Mouse (Mus musculus): ENCODE results near the gene Ahsa1. TPM values are rescaled to one million over a fixed set of nuclear protein-coding genes. Genes with fewer than 3 reads are reported as not detected.

Ahsa1 gene
- polyA plus RNA-seq (2016; fragmentation: Nextera tagmentation; extraction: Ambion mirVana), result 237 and 277 TPM in 2 replicates

DNA sequence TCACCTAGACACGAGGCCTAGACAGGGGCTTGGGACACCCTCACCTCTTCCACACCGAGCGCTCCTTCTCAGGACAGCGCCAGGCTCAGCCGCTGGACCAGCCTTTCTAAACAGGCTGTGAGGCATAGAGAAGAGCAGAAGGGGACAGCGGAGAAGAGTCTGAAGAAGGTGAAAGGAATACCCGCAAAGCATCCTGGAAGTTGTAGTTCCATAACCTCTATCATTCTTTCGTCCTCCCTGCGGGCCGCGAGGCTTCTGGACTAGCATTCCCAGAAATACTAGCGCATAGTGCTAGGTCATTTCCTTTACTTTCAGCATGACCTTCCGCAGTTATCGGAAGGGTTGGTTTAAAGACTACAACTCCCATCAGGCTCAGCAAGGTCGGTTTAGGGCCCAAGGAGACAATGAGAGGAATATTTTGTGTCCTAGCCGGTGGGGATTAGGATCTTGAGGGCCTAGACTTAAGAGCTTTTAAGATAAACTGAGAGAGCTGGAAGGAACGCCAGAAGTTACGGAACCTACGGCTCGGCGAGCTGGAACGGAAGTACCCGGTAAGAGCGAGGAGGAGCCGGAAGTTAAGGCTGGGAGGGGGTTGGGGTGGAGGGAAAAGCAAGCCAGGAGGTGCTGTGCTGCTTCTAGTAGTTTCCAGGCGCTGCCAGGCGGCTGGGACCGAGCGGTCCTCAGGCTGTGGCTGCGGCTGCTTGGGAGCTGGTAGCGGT, at the start of gene Ahsa1, which contains the start of gene Vipas39:
Gene Ahsa1 (plus strand): TSS at position 372 of the 719 bp plus-strand sequence.
Gene Vipas39 (minus strand): TSS at position 149 of the 719 bp plus-strand sequence.
- Histone ChIP-seq H3K27ac (peak within 1 kb of the TSS; percentile 94), H3K36me3 (peaks cover 57% of the 10 kb centered on the region), H3K27me3 (ENCODE audit: insufficient read depth, poor library complexity, severe bottlenecking) (no peaks in the 10 kb centered on the region), H3K4me1 (peaks cover 14% of the 10 kb centered on the region), H3K4me3 (peak within 1 kb of the TSS; percentile 80), H3K9me3 (no peaks in the 10 kb centered on the region)
- peak; percentile 97 for DNase-seq (ENCODE audit: low spot score)
- WGBS, result under 1% methylated on average over 31 of the region's 31 CpGs

DNA sequence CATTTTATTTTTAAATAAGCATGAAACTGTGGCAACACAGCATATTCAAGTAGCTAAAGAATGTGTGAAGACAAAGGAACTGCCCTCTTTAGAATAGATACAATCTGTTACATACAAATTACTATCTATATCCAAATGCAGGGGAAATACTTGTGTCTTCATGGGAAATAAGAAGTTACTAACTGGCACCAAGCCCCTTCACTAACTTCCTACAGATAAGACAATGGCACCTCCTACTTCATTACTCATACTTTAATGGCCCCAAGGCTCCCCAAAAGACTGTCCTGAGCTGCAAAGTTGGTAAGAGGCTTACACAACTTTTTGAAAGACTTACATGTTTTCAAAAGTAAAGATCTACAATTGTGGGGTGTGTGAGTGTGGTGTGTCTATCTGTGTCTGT, 48.7 kb upstream of the Ahsa1 start:
- Histone ChIP-seq H3K27me3 (ENCODE audit: insufficient read depth, poor library complexity, severe bottlenecking) (no peaks in the 10 kb centered on the region), H3K9me3 (no peaks in the 10 kb centered on the region), H3K27ac (no peak overlapping the region), H3K4me1 (peaks cover 3% of the 10 kb centered on the region; the same call in 1 of the 2 replicates), H3K36me3 (no peaks in the 10 kb centered on the region), H3K4me3 (no peak overlapping the region)
- no peak for DNase-seq (ENCODE audit: low spot score)

DNA sequence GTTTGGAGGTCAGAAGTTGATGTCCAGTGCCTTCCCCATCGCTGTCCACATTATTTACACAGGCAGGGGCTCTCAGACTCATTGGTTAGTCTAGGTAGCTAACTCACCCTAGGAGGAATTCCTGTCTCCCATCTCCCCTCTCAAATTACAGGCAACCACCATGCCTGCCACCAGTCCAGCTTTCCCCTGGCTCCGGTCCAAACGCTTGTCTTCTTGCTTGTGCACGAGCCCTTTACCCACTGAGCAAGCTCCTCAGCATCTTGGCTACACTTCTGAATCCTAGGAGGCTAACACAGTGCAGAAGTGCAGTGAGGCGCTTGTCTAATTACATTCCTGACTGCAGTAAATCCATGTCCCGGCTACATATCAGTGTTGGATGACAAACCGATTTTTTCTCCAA, 46.9 kb upstream of the Ahsa1 start:
- H3K27ac ChIP-seq, result no peak overlapping the region
- no peaks in the 10 kb centered on the region for H3K9me3 ChIP-seq
- H3K4me3 ChIP-seq, result no peak overlapping the region
- H3K4me1 ChIP-seq, result peaks cover 3% of the 10 kb centered on the region; the same call in 1 of the 2 replicates
- no peaks in the 10 kb centered on the region for H3K27me3 ChIP-seq (ENCODE audit: insufficient read depth, poor library complexity, severe bottlenecking)
- WGBS, result 74% methylated on average over 7 of the region's 7 CpGs
- no peak for DNase-seq (ENCODE audit: low spot score)
- no peaks in the 10 kb centered on the region for H3K36me3 ChIP-seq

DNA sequence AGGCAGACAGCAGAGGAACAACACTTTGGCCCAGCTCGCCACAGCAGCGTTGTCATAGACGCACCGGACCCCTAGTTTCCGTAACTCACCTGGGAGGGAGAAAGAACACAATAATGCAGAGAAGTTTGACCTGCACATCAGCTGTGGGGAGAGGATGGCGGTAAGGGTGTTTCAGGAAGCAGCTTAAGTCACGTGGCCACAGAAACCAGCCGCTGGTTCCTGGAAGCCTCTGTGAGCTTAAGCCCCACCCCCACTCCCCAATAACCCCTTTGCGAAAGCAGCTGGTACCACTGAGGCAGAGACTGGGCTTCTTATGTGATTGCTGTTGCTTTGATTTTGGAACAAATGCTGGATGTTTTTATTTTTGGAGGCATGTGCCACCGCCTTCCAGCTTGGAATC, 41.3 kb upstream of the Ahsa1 start:
- Histone ChIP-seq H3K9me3 (no peaks in the 10 kb centered on the region), H3K4me1 (peaks cover 9% of the 10 kb centered on the region; the same call in 1 of the 2 replicates), H3K27ac (0 out of 2 replicates have a peak overlapping the region, but pooled peaks have one; percentile 52), H3K27me3 (ENCODE audit: insufficient read depth, poor library complexity, severe bottlenecking) (no peaks in the 10 kb centered on the region), H3K4me3 (peak overlapping the region; percentile 28; the same call in 1 of the 2 replicates), H3K36me3 (no peaks in the 10 kb centered on the region)
- no peak for DNase-seq (ENCODE audit: low spot score)
- 67% methylated on average over 10 of the region's 10 CpGs for whole genome bisulfite sequencing

DNA sequence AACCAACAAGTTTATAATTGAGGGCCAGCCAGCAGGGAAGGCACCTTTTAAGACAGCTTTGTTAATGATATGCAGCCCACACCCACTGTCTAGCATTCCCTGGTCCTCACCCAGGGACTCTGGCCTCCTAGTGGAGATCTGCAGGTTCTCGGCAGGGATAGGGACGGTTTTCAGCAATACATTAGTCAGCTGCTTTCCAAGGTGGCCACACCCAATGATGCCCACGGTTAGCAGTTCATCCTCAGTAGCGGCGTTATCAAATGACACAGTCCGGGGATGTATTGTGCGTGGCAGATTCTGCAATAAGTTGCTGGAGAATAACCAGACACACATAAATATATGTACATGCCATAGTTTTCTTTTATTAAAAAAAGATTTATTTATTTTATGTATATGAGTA, 39.5 kb upstream of the Ahsa1 start:
- H3K36me3 ChIP-seq, result no peaks in the 10 kb centered on the region
- WGBS, result 69% methylated on average over 7 of the region's 7 CpGs
- DNase-seq (ENCODE audit: low spot score), result no peak

DNA sequence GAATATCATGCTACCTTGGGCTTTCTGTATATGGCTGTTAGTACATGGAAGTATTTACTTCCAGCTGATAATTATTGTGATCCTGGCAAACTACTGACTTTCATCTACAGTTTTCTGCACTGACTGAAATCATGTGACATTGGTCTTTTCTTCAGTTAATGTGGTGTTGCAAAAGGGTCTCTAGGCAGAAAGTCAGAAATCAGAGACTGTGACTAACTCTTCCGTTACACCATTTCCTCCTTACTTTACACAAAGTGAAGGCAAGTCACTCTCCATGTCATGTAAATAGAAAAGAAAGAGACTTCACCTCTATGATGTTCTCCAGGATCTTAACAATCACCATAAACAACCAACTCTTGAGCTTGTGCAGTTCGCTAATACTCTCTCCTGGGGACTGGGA, 36.6 kb upstream of the Ahsa1 start:
- H3K4me1 ChIP-seq, result peaks cover 8% of the 10 kb centered on the region; the same call in 1 of the 2 replicates

More for the DNA sequence above, 39.5 kb upstream of the Ahsa1 start:
- no peak overlapping the region for H3K4me3 ChIP-seq
- no peak overlapping the region for H3K27ac ChIP-seq
- peaks cover 9% of the 10 kb centered on the region; the same call in 1 of the 2 replicates for H3K4me1 ChIP-seq
- no peaks in the 10 kb centered on the region for H3K9me3 ChIP-seq
- H3K27me3 ChIP-seq (ENCODE audit: insufficient read depth, poor library complexity, severe bottlenecking), result no peaks in the 10 kb centered on the region

DNA sequence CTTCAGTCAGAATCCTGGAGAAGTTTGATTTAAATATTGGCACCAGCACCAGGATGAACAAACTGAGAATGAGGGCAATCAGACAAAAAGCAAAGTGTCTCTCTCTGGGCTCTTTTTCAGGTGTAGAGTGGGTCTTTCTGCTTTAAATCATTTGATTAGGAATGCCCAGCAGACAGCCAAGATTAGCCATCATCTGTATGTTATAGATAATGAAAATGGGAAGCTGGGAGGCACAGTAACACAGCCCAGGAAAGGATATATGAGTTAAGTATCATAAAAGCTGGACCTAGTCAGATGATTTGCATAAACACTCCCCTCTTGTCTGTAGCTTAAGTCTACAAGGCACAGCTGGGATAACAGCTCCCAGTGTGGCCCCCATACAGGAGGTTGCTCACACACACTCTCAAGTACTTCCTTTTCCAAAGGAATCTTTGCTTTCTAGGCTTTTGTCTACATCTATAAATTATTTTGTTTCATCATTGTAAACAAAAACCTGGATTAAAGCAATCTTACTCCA, 35.8 kb upstream of the Ahsa1 start:
- no peaks in the 10 kb centered on the region for H3K27me3 ChIP-seq (ENCODE audit: insufficient read depth, poor library complexity, severe bottlenecking)
- H3K27ac ChIP-seq, result no peak overlapping the region
- H3K4me1 ChIP-seq, result peaks cover under 1% of the 10 kb centered on the region; the same call in 1 of the 2 replicates
- no peak for DNase-seq (ENCODE audit: low spot score)
- H3K9me3 ChIP-seq, result no peaks in the 10 kb centered on the region
- H3K36me3 ChIP-seq, result no peaks in the 10 kb centered on the region
- H3K4me3 ChIP-seq, result no peak overlapping the region

More for the DNA sequence above, 36.6 kb upstream of the Ahsa1 start:
- Histone ChIP-seq H3K9me3 (no peaks in the 10 kb centered on the region), H3K27ac (no peak overlapping the region), H3K27me3 (ENCODE audit: insufficient read depth, poor library complexity, severe bottlenecking) (no peaks in the 10 kb centered on the region), H3K36me3 (no peaks in the 10 kb centered on the region), H3K4me3 (no peak overlapping the region)
- WGBS, result 78% methylated on average over 2 of the region's 2 CpGs
- no peak for DNase-seq (ENCODE audit: low spot score)

DNA sequence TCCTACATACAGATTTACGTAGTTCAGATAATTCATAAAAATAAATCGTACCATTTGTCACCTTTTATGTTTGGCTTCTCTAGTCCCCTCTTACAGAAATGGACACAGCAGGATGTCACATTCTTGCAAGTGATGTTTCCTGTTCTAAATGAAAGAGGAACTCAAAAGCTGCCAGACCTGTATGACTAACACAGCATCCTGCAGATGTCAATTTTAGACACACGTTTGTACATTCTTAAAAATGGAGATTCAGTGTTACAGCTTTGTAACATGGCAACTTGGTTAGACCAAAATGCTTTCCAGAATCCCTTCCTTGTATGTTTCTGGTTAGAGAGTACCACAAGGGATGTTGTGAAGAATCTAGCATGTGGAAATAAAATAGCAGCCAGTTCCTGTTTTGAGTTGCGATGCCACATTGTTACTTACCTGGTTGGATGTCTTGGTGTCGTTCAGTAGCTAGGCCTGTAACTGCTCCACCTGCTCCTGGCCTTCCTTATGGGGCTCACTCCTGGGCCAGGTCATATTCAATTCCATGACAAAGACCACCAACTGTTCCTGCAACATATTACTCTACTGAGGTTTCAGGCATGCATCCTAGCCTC, 29.3 kb upstream of the Ahsa1 start:
- Histone ChIP-seq H3K27me3 (ENCODE audit: insufficient read depth, poor library complexity, severe bottlenecking) (no peaks in the 10 kb centered on the region), H3K4me3 (no peak overlapping the region), H3K9me3 (no peaks in the 10 kb centered on the region), H3K36me3 (peaks cover 40% of the 10 kb centered on the region), H3K27ac (no peak overlapping the region), H3K4me1 (peaks cover 10% of the 10 kb centered on the region; the same call in 1 of the 2 replicates)
- WGBS, result 87% methylated on average over 5 of the region's 5 CpGs
- DNase-seq (ENCODE audit: low spot score), result no peak

DNA sequence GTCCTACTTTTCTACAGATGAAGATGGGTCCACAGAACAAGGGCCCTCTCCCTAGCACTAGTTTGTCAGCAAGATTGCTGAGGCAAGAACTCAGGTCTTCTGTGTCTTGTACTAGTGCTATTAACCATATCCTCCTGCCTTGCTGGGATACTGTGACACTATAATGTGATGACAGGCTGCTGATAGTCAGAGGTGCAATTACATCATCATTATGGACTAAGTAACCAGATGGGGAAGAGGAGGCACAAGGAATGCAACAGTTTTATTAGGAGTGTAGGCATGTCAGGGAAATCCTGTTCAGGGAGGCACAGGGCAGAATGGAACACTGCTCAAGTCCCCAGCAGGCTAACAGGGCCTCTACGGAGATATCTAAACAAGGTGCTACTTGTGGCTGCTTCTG, 27.6 kb upstream of the Ahsa1 start, which contains the start of gene Noxred1:
Gene Noxred1 (minus strand): TSS at position 101 of the 400 bp plus-strand sequence.
- Histone ChIP-seq H3K4me3 (no peak within 1 kb of the TSS), H3K36me3 (peaks cover 53% of the 10 kb centered on the region), H3K9me3 (no peaks in the 10 kb centered on the region), H3K27me3 (ENCODE audit: insufficient read depth, poor library complexity, severe bottlenecking) (no peaks in the 10 kb centered on the region), H3K4me1 (peaks cover 10% of the 10 kb centered on the region; the same call in 1 of the 2 replicates), H3K27ac (no peak within 1 kb of the TSS)
- 63% methylated on average over 1 of the region's 1 CpGs for WGBS
- no peak for DNase-seq (ENCODE audit: low spot score)

DNA sequence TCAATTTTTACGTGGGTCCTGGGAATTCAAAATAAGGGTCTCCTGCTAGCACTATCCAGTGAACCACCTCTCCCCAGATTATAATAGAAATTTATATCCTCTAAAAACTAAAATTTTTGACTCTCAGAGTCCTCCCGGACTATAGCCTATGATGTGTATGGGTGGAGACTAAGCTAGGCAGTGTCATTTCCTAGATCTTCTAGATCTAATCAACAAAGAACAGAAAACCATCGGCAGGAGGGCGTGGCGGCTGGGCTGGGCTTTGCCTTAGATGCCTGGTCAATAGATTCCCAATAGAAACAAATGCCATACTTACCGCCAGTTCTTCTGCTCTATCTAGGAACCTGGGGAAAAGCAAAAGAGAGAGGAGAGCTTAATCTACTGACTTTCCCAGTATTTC, 16.1 kb upstream of the Ahsa1 start:
- H3K4me3 ChIP-seq, result no peak overlapping the region
- no peaks in the 10 kb centered on the region for H3K4me1 ChIP-seq
- H3K36me3 ChIP-seq, result peaks cover 88% of the 10 kb centered on the region
- no peaks in the 10 kb centered on the region for H3K9me3 ChIP-seq
- H3K27ac ChIP-seq, result no peak overlapping the region
- no peaks in the 10 kb centered on the region for H3K27me3 ChIP-seq (ENCODE audit: insufficient read depth, poor library complexity, severe bottlenecking)
- 94% methylated on average over 6 of the region's 6 CpGs for WGBS
- DNase-seq (ENCODE audit: low spot score), result no peak

DNA sequence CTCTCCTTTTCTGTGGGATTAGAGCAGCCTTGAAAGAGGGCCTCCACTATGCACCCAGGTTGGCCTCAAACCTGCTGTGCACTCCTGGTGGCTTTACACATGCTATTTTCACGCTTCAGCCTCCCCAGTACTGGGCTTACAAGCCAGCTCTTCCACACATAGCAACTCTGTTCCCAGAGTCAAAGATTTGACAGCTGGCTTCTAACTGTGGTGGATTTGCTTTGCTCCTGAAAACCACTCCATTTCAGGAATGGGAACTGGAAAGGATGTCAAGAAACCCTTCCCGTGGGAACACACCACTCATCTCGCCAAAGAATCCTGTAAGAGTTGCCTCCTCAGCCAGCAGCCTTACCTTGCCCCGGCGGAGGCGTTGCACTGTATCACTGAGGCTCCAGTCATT, 12.4 kb upstream of the Ahsa1 start:
- H3K9me3 ChIP-seq, result no peaks in the 10 kb centered on the region
- 92% methylated on average over 6 of the region's 6 CpGs for WGBS
- H3K4me3 ChIP-seq, result no peak overlapping the region
- no peaks in the 10 kb centered on the region for H3K4me1 ChIP-seq
- DNase-seq (ENCODE audit: low spot score), result peak; percentile 43
- no peak overlapping the region for H3K27ac ChIP-seq
- no peaks in the 10 kb centered on the region for H3K27me3 ChIP-seq (ENCODE audit: insufficient read depth, poor library complexity, severe bottlenecking)
- H3K36me3 ChIP-seq, result peaks cover 95% of the 10 kb centered on the region

DNA sequence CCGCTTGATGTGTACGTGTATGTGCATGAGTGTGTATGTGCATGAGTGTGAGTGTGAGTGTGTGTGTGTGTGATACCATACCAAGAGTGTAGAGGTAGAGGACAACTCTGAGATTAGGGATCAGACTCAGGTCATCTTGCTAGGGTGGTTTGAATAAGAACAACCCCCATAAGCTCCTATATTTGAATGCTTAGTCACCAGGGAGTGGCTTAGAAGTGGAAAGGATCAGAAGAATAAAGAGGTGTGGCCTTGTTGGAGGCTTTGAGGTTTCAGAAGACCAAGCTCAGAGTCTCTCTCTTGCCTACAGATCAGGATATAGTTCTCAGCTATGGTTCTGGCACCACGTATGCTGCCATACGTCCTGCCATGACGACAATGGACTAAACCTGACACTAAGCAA, 9.7 kb upstream of the Ahsa1 start:
- no peak for DNase-seq (ENCODE audit: low spot score)
- no peaks in the 10 kb centered on the region for H3K4me1 ChIP-seq
- no peak overlapping the region for H3K27ac ChIP-seq
- 91% methylated on average over 5 of the region's 5 CpGs for WGBS
- peaks cover 92% of the 10 kb centered on the region for H3K36me3 ChIP-seq
- no peak overlapping the region for H3K4me3 ChIP-seq
- H3K27me3 ChIP-seq (ENCODE audit: insufficient read depth, poor library complexity, severe bottlenecking), result no peaks in the 10 kb centered on the region
- no peaks in the 10 kb centered on the region for H3K9me3 ChIP-seq

DNA sequence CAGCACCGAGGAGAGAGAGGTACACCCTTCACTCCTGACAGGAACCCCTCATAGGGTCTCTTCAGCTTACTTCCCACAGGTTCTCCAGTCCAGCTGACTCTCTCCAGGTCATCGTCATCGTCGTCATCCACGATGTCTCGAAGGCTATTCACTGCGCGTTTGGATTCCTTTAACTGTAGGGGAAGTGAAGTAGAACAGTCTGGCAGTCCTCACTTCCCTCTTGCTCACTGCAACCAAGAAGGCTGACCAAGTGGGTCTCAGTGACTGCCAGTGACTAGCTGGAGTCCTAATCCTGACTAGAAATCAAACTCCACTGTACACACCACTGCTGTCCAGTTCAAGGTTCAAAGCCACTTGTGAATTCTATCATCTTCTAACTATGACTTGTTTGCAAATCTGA, 5.7 kb upstream of the Ahsa1 start:
- Histone ChIP-seq H3K27me3 (ENCODE audit: insufficient read depth, poor library complexity, severe bottlenecking) (no peaks in the 10 kb centered on the region), H3K4me3 (no peak overlapping the region), H3K9me3 (no peaks in the 10 kb centered on the region), H3K4me1 (peaks cover 5% of the 10 kb centered on the region; the same call in 1 of the 2 replicates), H3K27ac (no peak overlapping the region), H3K36me3 (peaks cover 79% of the 10 kb centered on the region)
- DNase-seq (ENCODE audit: low spot score), result no peak
- 94% methylated on average over 8 of the region's 8 CpGs for WGBS
